Mouse (Mus musculus) layer of hippocampus, postnatal 10 days (tissue): ENCODE data around the gene Unc50. TPM values are rescaled to one million over a fixed set of nuclear protein-coding genes. Genes with fewer than 3 reads are reported as not detected.

ENCODE experiments used
- DNase-seq, 2 experiments: peaks; one replicate each; pipeline ENCODE4 v3.0.0; 2021; ENCODE audit warnings: low spot score in 2 of 2
- total RNA-seq, 2 experiments: library from RNA; stranded (reverse); gene quantifications; 2 replicates each; pipeline ENCODE4 v1.2.3; 2021

The Unc50 gene
- total RNA-seq, 2 experiments from 2014 or later = 53.1 to 56.7 TPM

DNA sequence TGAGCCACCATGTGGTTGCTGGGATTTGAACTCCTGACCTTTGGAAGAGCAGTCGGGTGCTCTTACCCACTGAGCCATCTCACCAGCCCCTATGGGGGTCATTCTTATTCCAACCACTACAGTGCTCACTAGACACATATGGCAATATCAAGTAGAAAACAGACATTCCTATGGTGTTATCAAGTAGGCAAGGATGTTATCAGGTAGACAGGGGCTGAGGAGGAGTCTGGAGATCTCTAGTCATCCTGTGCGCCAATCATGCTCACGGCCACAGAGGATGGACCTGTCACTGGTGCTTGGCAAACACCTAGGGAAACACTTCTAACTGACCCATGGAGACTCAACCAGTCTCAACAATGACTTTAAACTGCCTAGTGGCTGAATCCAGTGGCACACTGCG, 54.7 kb downstream of the Unc50 start:
- DNase-seq = no peak

DNA sequence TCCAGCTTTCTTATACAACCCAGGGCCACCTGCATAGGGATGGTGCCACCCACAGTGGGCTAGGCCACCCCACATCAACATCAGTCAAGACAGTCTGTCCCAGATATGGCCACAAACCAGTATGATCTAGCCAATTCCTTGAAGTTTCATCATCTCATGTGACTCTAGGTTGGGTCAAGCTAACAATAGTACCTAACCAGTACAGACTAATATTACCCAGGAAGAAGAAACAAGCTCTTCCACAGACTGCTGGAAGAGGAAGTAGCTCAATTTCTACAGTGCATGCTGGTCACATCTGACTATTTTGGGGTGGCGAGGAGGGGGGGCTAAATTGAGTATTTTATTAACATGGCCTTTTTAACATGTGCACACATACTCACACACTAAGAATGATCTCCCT, 56.5 kb downstream of the Unc50 start:
- no peak for DNase-seq

DNA sequence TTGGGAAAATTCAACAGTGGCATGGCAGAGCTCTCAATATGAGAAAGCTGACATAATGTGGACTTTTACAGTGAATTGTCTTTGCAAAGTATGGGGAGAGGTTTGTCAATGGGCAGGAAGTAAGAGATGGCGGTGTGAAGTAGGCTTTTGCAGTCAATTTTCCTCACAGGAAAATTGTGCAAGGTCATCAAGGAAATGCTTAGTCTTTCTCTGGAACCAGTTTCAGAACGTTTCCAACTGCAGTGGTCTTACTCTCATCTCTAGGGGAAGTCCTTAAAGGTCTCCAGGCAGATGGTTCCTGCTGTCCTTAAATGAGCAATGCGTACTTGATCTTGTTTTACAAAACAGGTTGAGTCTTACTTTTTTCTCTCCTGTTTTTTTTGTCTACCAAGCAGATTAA, 57.1 kb downstream of the Unc50 start:
- no peak for DNase-seq

DNA sequence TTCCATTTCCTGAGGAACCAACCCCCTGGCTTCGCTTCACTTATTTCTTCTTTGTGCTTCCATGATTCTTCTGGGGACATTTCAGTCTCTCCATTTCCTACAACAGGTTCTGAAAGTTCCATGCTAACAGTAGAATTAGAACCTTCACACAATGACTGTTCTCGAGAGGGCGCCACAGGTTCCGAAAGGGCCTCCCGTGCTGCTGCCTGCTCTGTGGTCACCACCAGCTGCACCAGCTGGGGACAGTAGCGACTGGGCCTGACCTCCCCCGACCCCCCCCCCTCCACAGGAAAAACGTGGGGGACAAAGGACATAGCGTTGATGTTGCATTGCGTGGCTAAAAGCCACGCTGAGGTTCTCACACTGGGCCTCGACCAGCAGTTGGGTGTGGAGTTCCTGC, 58.6 kb downstream of the Unc50 start:
- DNase-seq = no peak

Other genes starting within 250 kb of the Unc50 start
- gene Cnga3, start 215.7 kb upstream of the Unc50 start, total RNA-seq = under 1 TPM; 0.56 to 0.89 TPM
- 100 to 1,000 TPM; 114 to 119 TPM for gene Inpp4a, start 130.3 kb upstream of the Unc50 start, total RNA-seq
- gene Coa5, start within 50 bp of the Unc50 start, total RNA-seq = 10 to 100 TPM; 39.2 to 41.8 TPM
- gene Mgat4a, start 110.9 kb downstream of the Unc50 start, total RNA-seq = 10 to 100 TPM; 23.9 to 26.6 TPM